Mouse (Mus musculus) ES-E14 (cell line): ENCODE results near the gene Zbp1. TPM values are rescaled to one million over a fixed set of nuclear protein-coding genes. Genes with fewer than 3 reads are reported as not detected.

Source experiments
- DNase-seq: peaks from one replicate; pipeline ENCODE4 v3.0.0-alpha.2; 2013; ENCODE audit warnings: low read depth, low spot score
- H3K27ac ChIP-seq: 2 replicates; pipeline ENCODE4 v1.5.1; 2012; ENCODE audit warnings: low read depth, mild to moderate bottlenecking, low read length, moderate library complexity, mixed read lengths; ENCODE audit not compliant: poor library complexity, insufficient read depth, severe bottlenecking
- H3K36me3 ChIP-seq: 2 replicates; pipeline ENCODE4 v1.6.1; 2012; ENCODE audit warnings: mild to moderate bottlenecking, low read length, moderate library complexity, mixed read lengths; ENCODE audit not compliant: control insufficient read depth, poor library complexity, insufficient read depth, severe bottlenecking
- H3K4me1 ChIP-seq, 2 experiments: fragments of 150-350 bp in 1 of 2; sonication (generic) in 1 of 2; 2 replicates each; pipeline ENCODE4 v1.6.1; 2012; ENCODE audit warnings: low read length in 2 of 2, mild to moderate bottlenecking in 1 of 2, mixed read lengths in 1 of 2; ENCODE audit not compliant: control insufficient read depth in 2 of 2, insufficient read depth in 2 of 2, poor library complexity in 1 of 2
- H3K4me3 ChIP-seq, 2 experiments: fragments of 150-350 bp in 1 of 2; sonication (generic) in 1 of 2; 2 replicates each; pipeline ENCODE4 v1.5.1; 2012; ENCODE audit warnings: low read length in 2 of 2, low read depth in 1 of 2, mild to moderate bottlenecking in 1 of 2, mixed read lengths in 1 of 2; ENCODE audit not compliant: insufficient read depth in 1 of 2, poor library complexity in 1 of 2, severe bottlenecking in 1 of 2
- H3K9ac ChIP-seq: 2 replicates; pipeline ENCODE4 v1.6.1; 2012; ENCODE audit warnings: low read depth, mild to moderate bottlenecking, low read length, mixed read lengths; ENCODE audit not compliant: poor library complexity, insufficient read depth, severe bottlenecking
- H3K9me3 ChIP-seq: fragments of 150-350 bp; sonication (generic); 2 replicates; pipeline ENCODE4 v1.6.1; 2012; ENCODE audit warnings: low read depth, mild to moderate bottlenecking, low read length; ENCODE audit not compliant: control insufficient read depth, insufficient read depth
- CHD2 ChIP-seq: IDR thresholded peaks from 2 replicates; pipeline ENCODE4 v1.6.1; 2014; ENCODE audit warnings: mild to moderate bottlenecking, low read depth, low read length, inconsistent platforms
- HCFC1 ChIP-seq: IDR thresholded peaks from 2 replicates; pipeline ENCODE4 v1.6.1; 2012; ENCODE audit warnings: low read length, inconsistent platforms, borderline replicate concordance; ENCODE audit not compliant: insufficient read depth
- MAFK ChIP-seq: IDR thresholded peaks from 2 replicates; pipeline ENCODE4 v1.6.1; 2014; ENCODE audit warnings: mild to moderate bottlenecking, low read depth, low read length, inconsistent platforms; ENCODE audit not compliant: insufficient read depth
- ZC3H11A ChIP-seq: IDR thresholded peaks from 2 replicates; pipeline ENCODE4 v1.6.1; 2012; ENCODE audit warnings: low read depth, mild to moderate bottlenecking, inconsistent platforms, low read length, borderline replicate concordance
- ZNF384 ChIP-seq: IDR thresholded peaks from 2 replicates; pipeline ENCODE4 v1.6.1; 2012; ENCODE audit warnings: low read depth, low read length, inconsistent platforms
- in situ Hi-C, 2 experiments: fragments of 600-800 bp; cut with MboI; formaldehyde crosslinking; loops; one replicate each; pipeline ENCODE4 v1.15.1; 2025; ENCODE audit warnings: low sequenced_read_pairs in 2 of 2, inconsistent platforms in 1 of 2; ENCODE audit not compliant: unreplicated experiment in 2 of 2
- total RNA-seq: library from RNA; depleted of rRNA; stranded (reverse); fragments of 300-350 nt; gene quantifications from 2 replicates; pipeline ENCODE4 v1.2.3, GENCODE M21; 2012

Gene Zbp1
- total RNA-seq, 1 experiment = 0.67 TPM

- in situ Hi-C loops = loop anchor here in 1 of 2 experiments (25.0 kb wide), 1 partner anchor 387 kb away; no protein-coding TSS in a partner anchor
- Histone ChIP-seq H3K27ac (no peak overlapping the region), H3K9ac (no peak overlapping the region), H3K4me1 (peaks cover 0 to 5% of the 10 kb centered on the region in 2 experiments; a peak in 1 of 4 replicates), H3K36me3 (no peaks in the 10 kb centered on the region), H3K4me3 (no peak overlapping the region), H3K9me3 (no peaks in the 10 kb centered on the region)
- no peak for DNase-seq
- TF ChIP-seq HCFC1 = no peak
- no peak for TF ChIP-seq ZC3H11A
Measured at GRCm38 (mm10) chr2:173175703-173176102, 43.0 kb downstream of the Zbp1 start.

DNA sequence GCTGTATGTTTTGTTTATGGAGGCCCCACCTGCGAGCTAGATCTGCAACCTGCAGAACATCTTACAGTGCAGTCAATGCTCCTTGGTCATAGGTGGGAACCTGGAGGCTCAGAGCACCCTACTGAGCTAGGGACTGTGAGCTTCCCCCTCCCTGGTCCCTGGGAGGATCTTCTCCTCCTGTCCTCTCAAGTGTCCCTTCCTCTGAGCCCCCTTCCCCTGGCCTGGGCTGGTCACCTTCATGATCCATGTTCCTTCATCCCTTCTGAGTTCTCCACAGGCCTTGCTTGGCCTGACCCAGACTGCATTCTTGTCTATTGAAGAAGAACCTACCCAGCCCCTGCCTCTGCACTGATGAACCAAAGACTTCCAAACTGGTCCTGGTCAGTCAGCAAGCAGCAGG, 44.2 kb downstream of the Zbp1 start:
- DNase-seq = no peak
- no peak for TF ChIP-seq ZC3H11A
- no peak for TF ChIP-seq ZNF384
- no peak for TF ChIP-seq HCFC1
- no peak for TF ChIP-seq MAFK
- no peak for TF ChIP-seq CHD2
- H3K36me3 ChIP-seq = no peaks in the 10 kb centered on the region
- no peak overlapping the region for H3K9ac ChIP-seq
- in situ Hi-C loops = no loop called here
- no peaks in the 10 kb centered on the region for H3K9me3 ChIP-seq
- H3K4me3 ChIP-seq = no peak overlapping the region
- no peak overlapping the region for H3K27ac ChIP-seq
- H3K4me1 ChIP-seq = peaks cover 0 to 5% of the 10 kb centered on the region in 2 experiments; a peak in 1 of 4 replicates

DNA sequence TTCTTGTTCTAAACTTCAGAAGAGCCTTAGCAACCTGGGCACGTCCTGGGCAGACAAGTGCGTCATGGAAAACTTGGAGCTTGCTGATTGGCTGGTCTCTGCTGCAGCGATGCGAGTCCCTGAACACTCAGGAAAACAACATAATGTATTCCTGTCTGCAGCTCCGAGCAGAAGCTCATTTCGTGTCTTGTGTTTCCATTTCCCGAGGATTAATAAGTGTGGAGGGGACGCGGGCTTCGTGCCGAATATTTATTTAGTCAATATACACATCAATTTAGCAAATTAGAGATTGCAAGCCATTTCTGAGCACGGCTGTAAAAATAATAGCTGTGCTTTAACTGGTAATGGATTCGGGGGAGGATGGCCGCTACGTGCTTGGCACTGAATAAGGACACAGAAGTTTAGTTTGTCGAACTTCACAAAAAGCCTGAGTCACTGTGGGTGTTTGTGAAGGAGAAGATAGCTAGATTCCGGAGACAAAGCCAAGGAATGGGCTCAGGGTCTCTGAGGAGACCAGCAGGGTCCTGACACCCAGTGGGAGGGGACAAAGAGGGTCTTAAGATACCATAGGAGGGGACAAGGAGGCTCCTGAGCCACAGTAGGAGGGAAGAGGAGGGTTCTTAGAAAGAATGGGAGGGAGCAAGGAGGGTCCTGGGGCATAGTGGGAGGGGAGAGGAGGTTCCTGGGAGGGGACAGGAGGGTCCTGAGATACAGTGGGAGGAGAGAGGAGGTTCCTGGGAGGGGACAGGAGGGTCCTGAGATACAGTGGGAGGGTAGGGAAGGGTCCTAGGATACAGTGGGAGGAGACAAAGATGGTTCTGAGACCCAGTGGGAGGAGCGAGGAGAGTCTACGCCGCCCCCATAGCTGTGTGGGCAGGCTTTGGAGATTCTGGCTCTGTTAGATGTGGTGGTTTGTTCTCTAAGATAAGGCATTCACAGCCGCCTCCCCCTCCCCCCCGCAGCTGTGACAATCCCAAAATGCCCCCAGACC, 44.9 kb downstream of the Zbp1 start:
- DNase-seq = peak; percentile 51
- no peaks in the 10 kb centered on the region for H3K36me3 ChIP-seq
- H3K4me3 ChIP-seq = no peak overlapping the region
- in situ Hi-C loops = no loop called here
- no peak overlapping the region for H3K27ac ChIP-seq
- TF ChIP-seq ZC3H11A (no peak), MAFK (no peak), CHD2 (no peak), HCFC1 (no peak), ZNF384 (no peak)
- H3K9me3 ChIP-seq = no peaks in the 10 kb centered on the region
- peaks cover 0 to 5% of the 10 kb centered on the region in 2 experiments; a peak in 1 of 4 replicates for H3K4me1 ChIP-seq
- H3K9ac ChIP-seq = no peak overlapping the region

- peaks cover 0 to 5% of the 10 kb centered on the region in 2 experiments; a peak in 1 of 4 replicates for H3K4me1 ChIP-seq
- H3K4me3 ChIP-seq = no peak overlapping the region
- in situ Hi-C loops = no loop called here
- H3K36me3 ChIP-seq = no peaks in the 10 kb centered on the region
- no peak for DNase-seq
- H3K9ac ChIP-seq = no peak overlapping the region
- TF ChIP-seq ZC3H11A (no peak), HCFC1 (no peak)
- H3K27ac ChIP-seq = no peak overlapping the region
- no peaks in the 10 kb centered on the region for H3K9me3 ChIP-seq
Measured at GRCm38 (mm10) chr2:173173008-173173407, 45.7 kb downstream of the Zbp1 start.

DNA sequence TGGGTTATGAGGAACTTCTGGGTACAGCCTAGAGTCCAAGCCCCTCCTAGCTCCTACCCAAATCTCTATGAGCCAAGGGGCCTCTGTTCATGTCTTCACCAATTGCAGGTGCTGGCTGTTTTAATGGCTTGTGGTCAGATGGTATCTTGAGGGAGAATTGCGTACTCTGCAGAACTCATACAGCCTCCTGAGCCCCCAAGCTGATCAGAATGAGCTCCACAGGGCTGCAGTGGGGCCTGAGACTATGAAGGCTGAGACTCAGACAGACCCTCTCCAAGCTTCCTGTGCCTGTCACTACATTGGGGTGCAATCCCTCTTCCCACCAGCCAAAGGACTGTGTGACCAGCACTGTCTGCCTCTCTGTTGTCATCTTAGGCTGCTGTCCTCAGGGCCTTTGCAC, 46.3 kb downstream of the Zbp1 start:
- Histone ChIP-seq H3K4me1 (peaks cover 0 to 5% of the 10 kb centered on the region in 2 experiments; a peak in 1 of 4 replicates), H3K36me3 (no peaks in the 10 kb centered on the region), H3K27ac (no peak overlapping the region), H3K9me3 (no peaks in the 10 kb centered on the region), H3K9ac (no peak overlapping the region), H3K4me3 (no peak overlapping the region)
- TF ChIP-seq ZNF384 = no peak
- TF ChIP-seq MAFK = no peak
- TF ChIP-seq HCFC1 = no peak
- no peak for TF ChIP-seq ZC3H11A
- no peak for TF ChIP-seq CHD2
- in situ Hi-C loops = no loop called here
- no peak for DNase-seq
